Mouse (Mus musculus): Measurements from ENCODE around the gene Hoxb6. TPM values are rescaled to one million over a fixed set of nuclear protein-coding genes. Genes with fewer than 3 reads are reported as not detected.
A peak's percentile ranks its signal among the peaks of the same experiment; 100 is the strongest.

Gene Hoxb6
- total RNA-seq, 2 experiments from 2014 or later: not detected

GRCm38 (mm10) chr11:96299781-96300180, 7.5 kb downstream of the Hoxb6 start:
- H3K4me3 ChIP-seq: no peak overlapping the region
- intact Hi-C loops (cut with DNase I): no loop called here

GRCm38 (mm10) chr11:96300354-96301063, 8.2 kb downstream of the Hoxb6 start:
- Histone ChIP-seq H3K27ac (no peak overlapping the region), H3K4me3 (no peak overlapping the region)
- TF ChIP-seq CTCF (IDR thresholded peaks at IDR 0.05): no peak
- DNase-seq (ENCODE audit: extremely low spot score in 1 of 2, low spot score in 2 of 2): no peak
- intact Hi-C loops (cut with DNase I): no loop called here

More at GRCm38 (mm10) chr11:96299781-96300180, 7.5 kb downstream of the Hoxb6 start:
- no peak for DNase-seq (ENCODE audit: extremely low spot score in 1 of 2, low spot score in 2 of 2)
- no peak for TF ChIP-seq CTCF (IDR thresholded peaks at IDR 0.05)
- H3K27ac ChIP-seq: no peak overlapping the region

DNA sequence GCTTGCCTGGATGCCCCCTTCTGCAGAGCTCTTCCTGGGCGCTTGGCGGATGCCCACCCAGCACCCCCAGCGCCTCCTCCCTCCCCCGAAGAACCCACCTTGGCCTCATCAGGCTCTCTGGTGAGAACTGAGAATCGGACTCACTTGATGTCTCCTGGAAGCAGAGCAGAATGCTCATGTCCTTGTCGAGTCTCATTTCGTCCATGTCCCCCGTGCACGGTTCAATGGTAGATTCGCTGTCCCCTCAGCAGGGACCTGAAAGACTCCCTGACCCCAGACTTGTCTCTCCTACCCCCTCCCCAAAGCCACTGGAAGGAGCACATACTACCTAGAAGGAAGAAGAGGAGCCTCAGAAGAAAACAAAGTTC, 8.8 kb downstream of the Hoxb6 start:
- intact Hi-C loops (cut with DNase I): no loop called here
- no peak for DNase-seq (ENCODE audit: extremely low spot score in 1 of 2, low spot score in 2 of 2)
- no peak overlapping the region for H3K4me3 ChIP-seq
- no peak overlapping the region for H3K27ac ChIP-seq
- no peak for TF ChIP-seq CTCF (IDR thresholded peaks at IDR 0.05)

- intact Hi-C loops (cut with DNase I): no loop called here
- peak in 1 of 2 experiments; percentile 55 for DNase-seq (ENCODE audit: extremely low spot score in 1 of 2, low spot score in 2 of 2)
- no peak for TF ChIP-seq CTCF (IDR thresholded peaks at IDR 0.05)
- Histone ChIP-seq H3K4me3 (no peak overlapping the region), H3K27ac (no peak overlapping the region)
Observed at GRCm38 (mm10) chr11:96301837-96302236, 9.6 kb downstream of the Hoxb6 start.

DNA sequence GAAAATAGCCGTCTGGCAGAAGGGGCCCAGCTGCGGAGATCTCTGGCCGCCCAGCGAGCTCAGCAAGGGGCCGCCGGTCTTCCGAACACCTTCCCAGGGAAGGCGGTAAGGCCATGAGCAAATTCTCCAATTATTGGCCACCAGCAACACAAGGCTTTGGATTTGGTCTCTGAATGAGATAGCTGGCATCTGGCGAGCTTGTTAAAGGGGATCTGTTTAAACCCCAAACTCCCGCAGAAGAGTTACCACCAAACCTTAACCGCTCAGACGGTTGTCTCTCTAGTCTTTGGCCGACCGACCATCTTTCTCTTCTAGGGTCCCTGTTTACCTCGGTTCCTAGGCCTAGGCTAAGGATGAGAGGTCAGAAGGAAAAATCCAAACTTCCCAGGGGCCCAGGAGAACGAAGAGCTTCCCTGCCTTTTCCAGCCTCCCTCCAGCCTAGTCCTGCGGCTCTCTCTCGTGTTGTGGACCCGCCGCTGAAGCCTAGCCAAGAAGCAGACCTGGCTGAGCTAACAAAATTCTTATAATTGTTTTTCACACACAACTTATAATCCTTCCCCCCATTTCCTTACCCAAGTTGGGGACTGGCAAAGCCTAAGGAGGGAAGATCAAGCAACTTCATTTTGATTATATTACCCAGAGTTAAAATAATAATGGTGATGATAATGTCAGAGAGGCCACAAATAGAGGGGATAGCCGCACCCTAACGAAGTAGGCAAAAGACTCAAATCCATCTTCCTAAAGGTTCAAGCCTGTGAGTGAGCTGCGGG, 10.3 kb downstream of the Hoxb6 start:
- intact Hi-C loops (cut with DNase I): no loop called here
- DNase-seq (ENCODE audit: extremely low spot score in 1 of 2, low spot score in 2 of 2): no peak
- H3K27ac ChIP-seq: no peak overlapping the region
- no peak for TF ChIP-seq CTCF (IDR thresholded peaks at IDR 0.05)
- no peak overlapping the region for H3K4me3 ChIP-seq

- Histone ChIP-seq H3K4me3 (no peak within 1 kb of the TSS), H3K27ac (no peak within 1 kb of the TSS)
- DNase-seq (ENCODE audit: extremely low spot score in 1 of 2, low spot score in 2 of 2): peak in 1 of 2 experiments; percentile 33
- TF ChIP-seq CTCF (IDR thresholded peaks at IDR 0.05): peak; percentile 51
- intact Hi-C loops (cut with DNase I): no loop called here
Observed at GRCm38 (mm10) chr11:96303151-96304099, 11.1 kb downstream of the Hoxb6 start, which contains the start of gene Hoxb5. Hoxb5 (plus strand) TSS chr11:96303336.

DNA sequence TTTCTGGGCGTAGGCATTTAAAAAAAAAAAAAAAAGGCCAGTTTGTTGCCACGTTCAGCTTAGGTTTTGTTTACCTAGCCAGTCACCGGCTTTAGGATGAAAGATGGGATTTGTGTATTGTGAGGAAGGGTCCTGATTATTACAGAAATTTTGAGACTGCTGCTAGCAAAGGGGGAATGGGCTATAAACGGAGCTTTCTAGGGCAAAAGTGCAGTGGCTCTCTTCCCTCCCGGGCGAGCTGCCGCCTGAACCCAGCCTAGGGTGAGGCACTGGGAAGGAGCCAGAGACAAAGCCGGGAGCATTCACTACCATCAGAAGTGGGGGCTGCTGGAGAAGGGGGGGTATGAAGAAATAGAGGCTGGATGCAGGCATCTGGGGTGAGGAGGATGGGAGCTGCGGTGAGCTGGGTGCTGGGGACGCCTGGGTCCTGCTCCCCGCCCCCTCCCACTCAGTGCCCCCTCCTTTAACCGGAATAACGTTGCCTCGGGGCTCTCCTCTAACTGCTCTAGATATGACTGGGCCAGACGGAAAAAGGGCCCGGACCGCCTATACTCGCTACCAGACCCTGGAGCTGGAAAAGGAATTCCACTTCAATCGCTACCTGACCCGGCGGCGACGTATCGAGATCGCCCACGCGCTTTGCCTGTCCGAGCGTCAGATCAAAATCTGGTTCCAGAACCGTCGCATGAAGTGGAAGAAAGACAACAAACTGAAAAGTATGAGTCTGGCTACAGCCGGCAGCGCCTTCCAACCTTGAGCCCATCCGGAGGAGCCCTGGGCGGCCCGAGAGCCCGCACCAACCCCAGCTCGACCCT, 12.3 kb downstream of the Hoxb6 start:
- H3K27ac ChIP-seq: no peak overlapping the region
- DNase-seq (ENCODE audit: extremely low spot score in 1 of 2, low spot score in 2 of 2): no peak
- no peak overlapping the region for H3K4me3 ChIP-seq
- intact Hi-C loops (cut with DNase I): no loop called here
- TF ChIP-seq CTCF (IDR thresholded peaks at IDR 0.05): no peak

GRCm38 (mm10) chr11:96305505-96306182, 13.4 kb downstream of the Hoxb6 start:
- Histone ChIP-seq H3K27ac (no peak overlapping the region), H3K4me3 (no peak overlapping the region)
- intact Hi-C loops (cut with DNase I): no loop called here
- no peak for DNase-seq (ENCODE audit: extremely low spot score in 1 of 2, low spot score in 2 of 2)
- TF ChIP-seq CTCF (IDR thresholded peaks at IDR 0.05): no peak

DNA sequence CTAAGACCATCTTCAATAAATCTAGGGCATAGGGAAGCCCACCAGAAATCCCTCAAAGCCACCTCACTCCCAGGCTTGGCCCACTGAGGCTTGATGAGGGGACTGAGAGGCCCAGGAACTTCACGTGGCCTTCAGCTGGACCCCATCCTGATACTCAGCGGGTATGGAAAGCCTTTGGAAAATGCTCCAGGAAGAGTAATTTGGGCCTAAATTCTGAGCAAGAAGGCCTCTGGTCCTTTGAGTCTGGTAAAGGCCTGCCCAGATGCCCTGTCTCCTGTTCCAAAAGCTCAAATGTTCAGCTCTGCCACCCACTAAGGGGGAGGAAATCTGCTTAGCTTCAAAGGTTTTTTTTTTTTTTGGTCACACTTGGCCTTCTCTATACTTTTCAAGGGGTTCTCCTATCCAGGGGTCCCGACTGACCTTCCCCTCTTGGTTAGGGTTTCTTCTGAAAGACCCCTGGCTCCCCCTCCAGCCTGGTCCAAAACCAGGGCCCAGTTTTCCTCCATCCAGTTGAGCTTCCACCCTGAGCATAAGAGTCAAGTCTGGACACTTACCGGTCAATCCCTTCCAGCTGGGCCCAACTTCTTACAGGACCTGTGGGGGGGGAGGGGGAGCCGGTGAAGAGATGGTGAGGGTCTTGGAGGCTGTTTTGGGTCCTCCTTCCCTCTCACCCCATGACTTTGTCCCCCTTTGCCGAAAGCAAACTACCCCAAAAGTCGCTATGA, 14.1 kb downstream of the Hoxb6 start:
- Histone ChIP-seq H3K4me3 (no peak overlapping the region), H3K27ac (no peak overlapping the region)
- no peak for DNase-seq (ENCODE audit: extremely low spot score in 1 of 2, low spot score in 2 of 2)
- intact Hi-C loops (cut with DNase I): no loop called here
- TF ChIP-seq CTCF (IDR thresholded peaks at IDR 0.05): no peak

DNA sequence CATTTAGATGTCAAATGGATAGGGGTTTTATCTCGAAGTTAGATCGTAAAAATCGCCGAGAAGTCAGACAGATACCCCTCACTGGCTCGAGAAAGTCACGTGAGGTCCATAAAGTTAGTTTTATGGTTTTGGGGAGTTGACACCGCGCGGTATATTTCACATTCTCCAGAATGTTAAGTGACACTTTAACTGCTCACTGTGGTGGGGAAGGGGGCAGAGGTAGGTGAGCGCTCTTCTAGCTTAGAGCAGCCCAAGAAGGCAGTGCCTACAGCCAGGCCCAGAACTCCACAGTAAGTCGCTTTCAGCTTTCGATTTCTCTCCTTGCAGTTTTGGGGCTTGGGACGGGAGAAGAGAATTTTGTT, 14.6 kb downstream of the Hoxb6 start:
- TF ChIP-seq CTCF (IDR thresholded peaks at IDR 0.05): no peak
- no peak for DNase-seq (ENCODE audit: extremely low spot score in 1 of 2, low spot score in 2 of 2)
- Histone ChIP-seq H3K27ac (no peak overlapping the region), H3K4me3 (no peak overlapping the region)
- intact Hi-C loops (cut with DNase I): no loop called here
